Mouse (Mus musculus) G1E (cell line): ENCODE measurements around the gene Gipr.

ENCODE experiments used
- CTCF ChIP-seq: IDR thresholded peaks from 2 replicates; pipeline ENCODE4 v1.5.1; 2012; ENCODE audit warnings: low read depth, low read length, inconsistent platforms, mixed read lengths
- GATA1 ChIP-seq: IDR thresholded peaks from 2 replicates; pipeline ENCODE4 v1.6.1; 2012; ENCODE audit warnings: borderline replicate concordance, low read length, inconsistent platforms, mixed read lengths
- TAL1 ChIP-seq: conservative IDR thresholded peaks from 2 replicates; pipeline ENCODE4 v1.6.1; 2012; ENCODE audit warnings: low read depth, low read length, inconsistent platforms, mixed read lengths

DNA sequence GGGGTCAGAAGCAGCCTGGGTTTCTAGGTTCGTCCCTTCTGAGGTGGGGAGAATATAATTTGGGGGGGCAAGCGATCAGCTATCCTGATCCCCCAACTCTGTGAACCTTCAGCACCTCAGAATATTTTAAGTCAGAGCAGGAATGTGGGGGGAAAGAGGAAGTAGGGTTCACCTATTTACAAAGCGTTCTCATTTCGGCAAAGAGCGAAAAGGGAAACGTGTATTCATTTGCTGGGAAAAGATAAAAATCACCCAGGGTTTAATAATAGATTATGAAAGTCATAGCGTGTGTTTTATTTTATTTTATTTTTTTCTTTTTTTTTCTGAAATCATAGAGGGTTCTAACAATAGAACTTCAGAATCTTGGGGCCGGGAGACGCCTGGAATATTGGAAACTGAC is 49.0 kb upstream of the Gipr start:
- no peak for TF ChIP-seq CTCF
- TF ChIP-seq GATA1, result no peak
- no peak for TF ChIP-seq TAL1
